Mouse (Mus musculus): ENCODE results near the gene Olfr584. TPM values are rescaled to one million over a fixed set of nuclear protein-coding genes. Genes with fewer than 3 reads are reported as not detected.

The Olfr584 gene
- polyA plus RNA-seq, 1 experiment: not detected

- no peaks in the 10 kb centered on the region for H3K79me2 ChIP-seq (ENCODE audit: control insufficient read depth, insufficient read depth)
- no peaks in the 10 kb centered on the region for H3K36me3 ChIP-seq (ENCODE audit: control insufficient read depth, insufficient read depth)
- H3ac ChIP-seq (ENCODE audit: control insufficient read depth, insufficient read length): no peak overlapping the region
- no peaks in the 10 kb centered on the region for H3K27me3 ChIP-seq (ENCODE audit: control insufficient read depth, insufficient read depth, insufficient read length)
- no peak overlapping the region for H3K4me2 ChIP-seq (ENCODE audit: low read depth)
- TF ChIP-seq CEBPB (IDR thresholded peaks at IDR 0.05; ENCODE audit: insufficient read depth, poor library complexity, severe bottlenecking) (no peak), MYOG (IDR thresholded peaks at IDR 0.05; ENCODE audit: control insufficient read depth in 1 of 3, insufficient read depth in 1 of 3, insufficient read length in 2 of 3, low read depth in 2 of 3) (no peak), TCF12 (IDR thresholded peaks at IDR 0.05; ENCODE audit: insufficient read depth, poor library complexity, severe bottlenecking) (no peak), POLR2AphosphoS2 (IDR thresholded peaks at IDR 0.05; ENCODE audit: insufficient read length, low read depth) (no peak), TCF3 (IDR thresholded peaks at IDR 0.05; ENCODE audit: insufficient read length, low read depth) (no peak)
- H3K4me3 ChIP-seq: no peak overlapping the region
Observed at GRCm38 (mm10) chr7:103119406-103119805, 37.7 kb downstream of the Olfr584 start.

- TF ChIP-seq SRF (IDR thresholded peaks at IDR 0.05; ENCODE audit: control insufficient read depth, insufficient read length, low read depth) (no peak), USF1 (IDR thresholded peaks at IDR 0.05; ENCODE audit: low read depth) (no peak), MYOD1 (IDR thresholded peaks at IDR 0.05; ENCODE audit: control insufficient read depth in 1 of 3, insufficient read length in 2 of 3, low read depth in 2 of 3) (no peak), POLR2AphosphoS2 (IDR thresholded peaks at IDR 0.05; ENCODE audit: insufficient read length, low read depth) (no peak), MAX (IDR thresholded peaks at IDR 0.05; ENCODE audit: low read depth) (no peak), MYOG (IDR thresholded peaks at IDR 0.05; ENCODE audit: control insufficient read depth in 1 of 3, insufficient read depth in 1 of 3, insufficient read length in 2 of 3, low read depth in 2 of 3) (no peak), TCF3 (IDR thresholded peaks at IDR 0.05; ENCODE audit: insufficient read length, low read depth) (no peak), TCF12 (IDR thresholded peaks at IDR 0.05; ENCODE audit: insufficient read depth, poor library complexity, severe bottlenecking) (no peak), REST (IDR thresholded peaks at IDR 0.05; ENCODE audit: insufficient read depth, insufficient read length) (no peak), CEBPB (IDR thresholded peaks at IDR 0.05; ENCODE audit: insufficient read depth, poor library complexity, severe bottlenecking) (no peak), E2F4 (IDR thresholded peaks at IDR 0.05; ENCODE audit: insufficient read depth) (no peak), POLR2A (IDR thresholded peaks at IDR 0.05; ENCODE audit: insufficient read length, low read depth) (no peak)
- no peak within 1 kb of the TSS for H3K4me2 ChIP-seq (ENCODE audit: low read depth)
- no peak within 1 kb of the TSS for H3K4me3 ChIP-seq
- no peak within 1 kb of the TSS for H3ac ChIP-seq (ENCODE audit: control insufficient read depth, insufficient read length)
- H3K79me2 ChIP-seq (ENCODE audit: control insufficient read depth, insufficient read depth): no peaks in the 10 kb centered on the region
- no peaks in the 10 kb centered on the region for H3K36me3 ChIP-seq (ENCODE audit: control insufficient read depth, insufficient read depth)
- H3K27me3 ChIP-seq (ENCODE audit: control insufficient read depth, insufficient read depth, insufficient read length): no peaks in the 10 kb centered on the region
Observed at GRCm38 (mm10) chr7:103125538-103125937, 43.9 kb downstream of the Olfr584 start, which contains the start of gene Olfr586. Gene Olfr586 (minus strand): TSS chr7:103125638.

Other genes starting within 250 kb of the Olfr584 start
- gene Olfr566, start 223.1 kb upstream of the Olfr584 start, polyA plus RNA-seq (2012; fragmentation: generic; extraction: Trizol): not detected
- gene Olfr568, start 204.8 kb upstream of the Olfr584 start, polyA plus RNA-seq (2012; fragmentation: generic; extraction: Trizol): not detected
- not detected for gene Olfr569, start 191.0 kb upstream of the Olfr584 start, polyA plus RNA-seq (2012; fragmentation: generic; extraction: Trizol)
- not detected for gene Olfr570, start 187.3 kb upstream of the Olfr584 start, polyA plus RNA-seq (2012; fragmentation: generic; extraction: Trizol)
- gene Olfr571, start 164.3 kb upstream of the Olfr584 start, polyA plus RNA-seq (2012; fragmentation: generic; extraction: Trizol): not detected
- not detected for gene Olfr572, start 157.5 kb upstream of the Olfr584 start, polyA plus RNA-seq (2012; fragmentation: generic; extraction: Trizol)
- not detected for gene Olfr573-ps1, start 139.3 kb upstream of the Olfr584 start, polyA plus RNA-seq (2012; fragmentation: generic; extraction: Trizol)
- not detected for gene Olfr574, start 133.4 kb upstream of the Olfr584 start, polyA plus RNA-seq (2012; fragmentation: generic; extraction: Trizol)
- gene Olfr575, start 123.1 kb upstream of the Olfr584 start, polyA plus RNA-seq (2012; fragmentation: generic; extraction: Trizol): not detected
- not detected for gene Olfr576, start 119.2 kb upstream of the Olfr584 start, polyA plus RNA-seq (2012; fragmentation: generic; extraction: Trizol)
- gene Olfr577, start 105.9 kb upstream of the Olfr584 start, polyA plus RNA-seq (2012; fragmentation: generic; extraction: Trizol): not detected
- not detected for gene Olfr578, start 92.6 kb upstream of the Olfr584 start, polyA plus RNA-seq (2012; fragmentation: generic; extraction: Trizol)
- gene Olfr582, start 43.9 kb upstream of the Olfr584 start, polyA plus RNA-seq (2012; fragmentation: generic; extraction: Trizol): not detected
- not detected for gene Olfr583, start 30.6 kb upstream of the Olfr584 start, polyA plus RNA-seq (2012; fragmentation: generic; extraction: Trizol)
- not detected for gene Olfr585, start 15.8 kb downstream of the Olfr584 start, polyA plus RNA-seq (2012; fragmentation: generic; extraction: Trizol)
- not detected for gene Olfr586, start 43.8 kb downstream of the Olfr584 start, polyA plus RNA-seq (2012; fragmentation: generic; extraction: Trizol)
- gene Olfr588-ps1, start 59.0 kb downstream of the Olfr584 start, polyA plus RNA-seq (2012; fragmentation: generic; extraction: Trizol): not detected
- gene Olfr589, start 74.5 kb downstream of the Olfr584 start, polyA plus RNA-seq (2012; fragmentation: generic; extraction: Trizol): not detected
- not detected for gene Olfr591, start 96.5 kb downstream of the Olfr584 start, polyA plus RNA-seq (2012; fragmentation: generic; extraction: Trizol)
- not detected for gene Olfr592, start 102.9 kb downstream of the Olfr584 start, polyA plus RNA-seq (2012; fragmentation: generic; extraction: Trizol)
- gene Olfr593, start 130.0 kb downstream of the Olfr584 start, polyA plus RNA-seq (2012; fragmentation: generic; extraction: Trizol): not detected
- not detected for gene Olfr594, start 135.1 kb downstream of the Olfr584 start, polyA plus RNA-seq (2012; fragmentation: generic; extraction: Trizol)
- 0.05 TPM for gene Usp17ld, start 170.6 kb downstream of the Olfr584 start, polyA plus RNA-seq (2012; fragmentation: generic; extraction: Trizol)
- not detected for gene Olfr596, start 223.8 kb downstream of the Olfr584 start, polyA plus RNA-seq (2012; fragmentation: generic; extraction: Trizol)
- gene Olfr597, start 234.4 kb downstream of the Olfr584 start, polyA plus RNA-seq (2012; fragmentation: generic; extraction: Trizol): not detected
- not detected for gene Olfr598, start 241.7 kb downstream of the Olfr584 start, polyA plus RNA-seq (2012; fragmentation: generic; extraction: Trizol)

All from myocyte (in vitro differentiated cells).